Mouse (Mus musculus) c-Kit-positive CD71-positive TER-119-negative erythroid progenitor cells, embryonic 14.5 days (primary cell): Measurements from ENCODE around the gene Csnk1g2.
A peak's percentile ranks its signal among the peaks of the same experiment; 100 is the strongest.
"Not testable (repeated sequence)": the region's sequence is repeated elsewhere in the genome, so short reads cannot be mapped to it uniquely, and the experiment has no call there.

ENCODE experiments used
- DNase-seq: peaks from one replicate; pipeline ENCODE4 v3.0.0-alpha.2; 2013; ENCODE audit warnings: low read depth

The Csnk1g2 gene

GRCm38 (mm10) chr10:80623457-80624191 lies 986 bp downstream of the Csnk1g2 start:
- no peak for DNase-seq

- no peak for DNase-seq
Measured at GRCm38 (mm10) chr10:80625764-80626163, 3.1 kb downstream of the Csnk1g2 start.

DNA sequence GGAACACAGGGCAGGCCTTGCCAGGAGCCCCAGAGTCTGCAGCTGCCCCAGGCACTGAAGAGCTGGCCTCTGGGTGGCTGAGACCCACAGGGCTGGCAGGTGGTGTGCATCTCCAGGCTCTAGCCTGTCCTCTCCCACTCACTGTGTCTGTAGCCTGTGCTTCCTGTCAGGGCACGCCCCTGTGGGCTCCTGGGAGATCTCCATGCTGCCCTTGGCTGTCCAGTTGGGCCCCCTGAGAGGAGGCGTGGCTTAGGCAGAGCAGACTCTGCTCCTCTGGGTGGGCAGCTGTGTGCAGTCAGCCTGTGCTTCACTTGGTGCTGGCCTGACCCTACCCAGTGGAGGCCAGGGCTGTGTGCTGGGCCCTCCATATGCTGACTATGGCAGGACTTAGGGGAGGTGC lies 5.0 kb downstream of the Csnk1g2 start:
- no peak for DNase-seq

- no peak for DNase-seq
Measured at GRCm38 (mm10) chr10:80628925-80629324, 6.3 kb downstream of the Csnk1g2 start.

GRCm38 (mm10) chr10:80635345-80635744 lies 12.7 kb downstream of the Csnk1g2 start:
- DNase-seq = no peak

- DNase-seq = no peak
Measured at GRCm38 (mm10) chr10:80646936-80647335, 24.3 kb downstream of the Csnk1g2 start.

- not testable (repeated sequence) for DNase-seq
Measured at GRCm38 (mm10) chr10:80649910-80650309, 27.3 kb downstream of the Csnk1g2 start.

- no peak for DNase-seq
Measured at GRCm38 (mm10) chr10:80650392-80650791, 27.8 kb downstream of the Csnk1g2 start.

- DNase-seq = no peak
Measured at GRCm38 (mm10) chr10:80653156-80653720, 30.6 kb downstream of the Csnk1g2 start.

GRCm38 (mm10) chr10:80654866-80655265 lies 32.2 kb downstream of the Csnk1g2 start:
- DNase-seq = no peak

DNA sequence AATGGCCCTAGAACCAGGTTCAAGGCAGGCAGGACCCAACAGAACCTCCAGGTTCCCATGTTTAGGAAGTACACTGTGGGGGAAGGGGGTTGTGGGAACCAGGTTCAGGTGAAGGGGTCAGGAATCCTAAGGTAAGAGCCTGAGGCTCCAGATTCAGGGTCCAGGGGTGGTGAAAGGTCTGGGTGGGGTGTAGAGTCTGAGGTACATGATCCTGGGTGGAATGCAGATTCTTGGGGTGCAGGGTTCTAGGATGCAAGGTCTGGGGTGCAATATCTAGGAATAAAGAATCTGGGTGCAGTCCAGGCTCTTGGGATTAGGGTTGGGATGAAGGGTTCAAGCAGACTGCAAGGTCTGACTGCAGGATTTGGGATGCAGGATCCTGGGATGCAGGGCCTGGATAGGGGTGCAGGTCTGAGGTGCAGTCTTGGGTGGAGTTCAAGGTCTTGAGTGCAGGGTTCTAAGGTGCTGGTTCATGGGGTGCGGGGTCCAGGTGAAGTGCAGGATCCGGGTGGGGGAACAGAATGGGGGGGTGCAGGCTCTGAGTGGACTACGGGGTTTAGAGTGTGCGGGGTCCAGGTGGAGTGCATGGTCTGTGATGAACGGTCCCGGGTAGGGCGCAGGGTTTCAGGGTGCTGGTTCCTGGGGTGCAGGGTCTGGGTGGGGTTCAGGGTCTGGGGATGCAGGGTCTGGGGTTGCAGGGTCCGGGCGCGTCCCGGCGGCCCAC lies 32.9 kb downstream of the Csnk1g2 start:
- DNase-seq = no peak

GRCm38 (mm10) chr10:80656130-80656862 lies 33.7 kb downstream of the Csnk1g2 start:
- peak; percentile 92 for DNase-seq

GRCm38 (mm10) chr10:80656863-80657623 lies 34.4 kb downstream of the Csnk1g2 start, which contains the start of gene Btbd2:
Gene Btbd2 (minus strand): TSS chr10:80657071.
- peak; percentile 48 for DNase-seq

- no peak for DNase-seq
Measured at GRCm38 (mm10) chr10:80658194-80658840, 35.7 kb downstream of the Csnk1g2 start.

DNA sequence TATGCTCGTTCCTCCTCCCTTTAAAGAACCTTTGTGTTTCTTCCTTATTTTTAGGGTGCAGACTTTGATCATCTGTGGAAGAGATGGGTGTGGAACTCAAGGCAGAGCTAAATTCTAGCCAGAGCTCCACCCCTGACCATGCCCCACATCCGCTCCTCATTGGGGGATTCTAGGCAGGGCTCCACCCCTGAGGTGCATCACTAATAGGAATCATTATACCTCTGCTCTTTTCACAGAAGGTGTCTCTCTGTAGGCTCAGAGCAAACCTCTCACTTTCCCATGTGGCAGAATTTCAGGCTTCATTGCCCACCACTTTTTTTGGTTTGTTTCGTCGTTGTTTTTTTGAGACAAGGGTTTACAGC lies 36.2 kb downstream of the Csnk1g2 start:
- DNase-seq = peak; percentile 51

- DNase-seq = peak; percentile 74
Measured at GRCm38 (mm10) chr10:80659213-80659612, 36.6 kb downstream of the Csnk1g2 start.

GRCm38 (mm10) chr10:80661149-80661548 lies 38.5 kb downstream of the Csnk1g2 start:
- DNase-seq = peak; percentile 74

- no peak for DNase-seq
Measured at GRCm38 (mm10) chr10:80663485-80664196, 41.0 kb downstream of the Csnk1g2 start.

DNA sequence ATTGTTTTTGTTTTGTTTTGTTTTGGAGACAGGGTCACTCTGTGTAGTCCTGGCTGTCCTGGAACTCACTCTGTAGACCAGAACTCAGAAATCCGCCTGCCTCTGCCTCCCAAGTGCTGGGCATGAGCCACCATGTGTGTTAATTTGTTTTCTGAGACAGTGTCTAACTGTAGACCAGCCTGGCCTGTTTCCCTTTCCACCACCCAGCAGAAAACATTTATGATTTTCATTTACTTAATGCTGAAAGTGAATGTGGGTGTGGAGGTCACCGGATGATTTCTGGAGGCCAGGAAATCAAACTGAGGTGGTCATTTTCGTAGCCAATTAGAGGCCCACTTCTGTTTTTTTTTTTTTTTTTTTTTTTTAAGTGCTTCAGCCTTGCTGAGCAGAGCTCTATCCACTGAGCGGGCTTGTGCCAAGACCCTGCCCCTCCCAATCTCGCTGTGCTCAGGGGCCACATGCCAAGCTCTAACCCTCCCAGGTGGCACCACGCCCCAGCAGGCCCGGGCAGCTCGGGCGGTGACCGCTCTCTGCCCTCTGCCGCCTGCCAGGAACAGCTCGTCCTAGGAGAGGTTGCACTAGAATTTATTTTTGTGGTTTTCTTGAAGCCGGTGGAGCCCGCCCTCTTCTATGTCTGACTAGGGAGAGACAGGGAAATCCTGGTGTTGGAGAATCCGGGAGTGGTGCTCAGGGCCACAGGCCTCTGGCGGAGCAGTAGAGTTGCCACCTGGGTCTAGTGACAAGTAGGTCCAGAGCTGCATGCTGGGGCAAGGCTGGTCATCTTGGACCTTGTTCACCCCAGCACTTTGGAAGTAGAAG lies 41.8 kb downstream of the Csnk1g2 start:
- DNase-seq = no peak

DNA sequence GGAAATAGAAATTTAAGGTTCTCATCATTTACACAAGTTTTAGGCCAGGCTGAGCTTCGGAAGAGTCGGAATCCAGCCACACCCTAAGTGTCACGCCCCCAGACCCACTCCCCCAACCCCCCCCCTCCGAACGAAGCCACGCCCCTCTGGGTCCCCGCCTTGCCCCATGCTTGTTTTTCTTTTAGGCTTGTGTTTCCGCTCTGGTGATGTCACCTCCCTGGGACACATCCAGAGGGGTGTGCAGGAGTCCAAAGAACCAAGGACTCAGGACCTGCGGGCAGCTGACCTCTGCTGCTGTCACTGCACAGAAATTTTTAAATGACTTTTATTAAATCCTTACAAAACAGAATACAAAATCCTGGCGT lies 42.4 kb downstream of the Csnk1g2 start:
- no peak for DNase-seq
